Mouse (Mus musculus) C2C12 (cell line): Measurements from ENCODE around the gene Hk2.

Experiments
- CTCF ChIP-seq: IDR thresholded peaks from one replicate; pipeline ENCODE4 v1.5.1; 2011; ENCODE audit not compliant: control insufficient read depth, insufficient read depth, insufficient read length
- MAX ChIP-seq: IDR thresholded peaks from one replicate; pipeline ENCODE4 v1.6.1; 2011; ENCODE audit warnings: mild to moderate bottlenecking, control low read depth
- MYOD1 ChIP-seq: IDR thresholded peaks from one replicate; pipeline ENCODE4 v1.6.1; 2011; ENCODE audit warnings: low read depth; ENCODE audit not compliant: control insufficient read depth, insufficient read length

DNA sequence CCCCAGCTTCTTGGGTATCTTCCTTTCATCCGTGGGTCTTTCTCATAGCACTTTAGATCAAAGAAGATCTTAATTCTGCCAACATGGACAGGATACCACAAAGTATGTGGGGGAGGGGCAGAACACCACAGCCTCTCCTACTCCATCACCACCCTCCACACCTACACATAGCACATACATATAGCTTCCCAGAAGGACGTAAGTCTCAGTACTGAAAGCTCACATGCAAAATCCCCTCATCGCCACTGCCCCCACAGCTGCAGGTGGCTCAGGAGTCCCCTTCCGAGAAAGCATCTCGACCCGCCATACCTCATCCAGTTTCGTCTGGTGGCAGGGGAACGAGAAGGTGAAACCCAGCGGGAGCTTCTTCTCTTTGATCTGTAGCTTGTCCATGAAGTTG is 29.7 kb downstream of the Hk2 start:
- TF ChIP-seq CTCF: no peak
- no peak for TF ChIP-seq MAX
- no peak for TF ChIP-seq MYOD1
